ENCODE assay signal across 8 mouse cellular contexts in genomic region chr11:97536835-97537579, GRCm38 (mm10). TPM values are rescaled to one million over a fixed set of nuclear protein-coding genes. Genes with fewer than 3 reads are reported as not detected.
DNase-seq lines count a peak whose midpoint lies in the region; ATAC-seq and TF ChIP-seq lines count a peak whose summit lies in the region.

No protein-coding gene starts in this region.

- peak overlapping the region; percentile 35 for H3K4me3 ChIP-seq in testis, adult 2 months (ENCODE audit: control insufficient read depth, low read depth, low read length)
- peak overlapping the region; percentile 35 for H3K4me3 ChIP-seq in liver, embryonic 13.5 days (replicated peaks)

- H3K4me1 ChIP-seq in testis, adult 2 months (ENCODE audit: control insufficient read depth, insufficient read depth, low read length) = peaks cover 16% of the 10 kb centered on the region
- peaks cover 31% of the 10 kb centered on the region for H3K4me1 ChIP-seq in liver, embryonic 13.5 days (replicated peaks)

- H3K4me2 ChIP-seq in liver, embryonic 13.5 days = peak overlapping the region; percentile 53

- no peak overlapping the region for H3K9ac ChIP-seq in liver, embryonic 13.5 days

- no peak for TF ChIP-seq POLR2A in testis, adult 2 months (IDR thresholded peaks at IDR 0.05; ENCODE audit: control insufficient read depth, low read depth, low read length)

- intact Hi-C loops in heart, postnatal 10 days (cut with DNase I) = no loop called here

- no peak overlapping the region for H3K27ac ChIP-seq in testis, adult 2 months (ENCODE audit: control insufficient read depth, insufficient read depth, low read depth, low read length)
- H3K27ac ChIP-seq in liver, embryonic 13.5 days = no peak overlapping the region

- peak; percentile 40 for DNase-seq in adrenal gland, postnatal 10 days
- DNase-seq in adrenal gland, postnatal 4 days (ENCODE audit: low spot score in 2 of 2) = no peak
- DNase-seq in testis, postnatal 14 days (ENCODE audit: low spot score) = no peak
- DNase-seq in heart, postnatal 10 days = peak; percentile 19 to 21
- DNase-seq in liver, embryonic 13.5 days = no peak
- DNase-seq in gastrocnemius, adult 18-20 months (ENCODE audit: low spot score) = no peak
- DNase-seq in thymus, adult 18-20 months = no peak

- no peaks in the 10 kb centered on the region for H3K36me3 ChIP-seq in testis, adult 2 months (ENCODE audit: control insufficient read depth, insufficient read depth, low read length)
- H3K36me3 ChIP-seq in liver, embryonic 13.5 days = no peaks in the 10 kb centered on the region

- no peaks in the 10 kb centered on the region for H3K9me3 ChIP-seq in liver, embryonic 13.5 days (replicated peaks)

- TF ChIP-seq CTCF in testis, adult 2 months (IDR thresholded peaks at IDR 0.05; ENCODE audit: control insufficient read depth, insufficient read depth, insufficient replicate concordance, low read depth, low read length) = no peak

- no peak for ATAC-seq in liver, embryonic 13.5 days (ENCODE audit: low read depth)

- 3% methylated on average over 27 of the region's 36 CpGs for WGBS in liver, embryonic 13.5 days (ENCODE audit: insufficient replicate concordance)

- peaks cover 2% of the 10 kb centered on the region for H3K27me3 ChIP-seq in testis, adult 2 months (ENCODE audit: control insufficient read depth, insufficient read depth, low read length)
- peaks cover 94% of the 10 kb centered on the region for H3K27me3 ChIP-seq in liver, embryonic 13.5 days

RNA-seq across cellular contexts. Expression of gene 4933428G20Rik, which starts 36.9 kb away (rescaled TPM):
- under 1 TPM in 1 of 2 experiments, not detected in 1; 0.18 TPM for total RNA-seq in adrenal gland, postnatal 10 days (2021)
- under 1 TPM; 0.37 to 0.48 TPM for total RNA-seq in adrenal gland, postnatal 4 days (2021)
- polyA plus RNA-seq in testis, adult 2 months (2012; rRNA removed) = 24.3 and 28.7 TPM in 2 replicates
- total RNA-seq in heart, postnatal 10 days (2021) = not detected
- polyA plus RNA-seq in liver, embryonic 13.5 days (2015; fragmentation: Nextera tagmentation; extraction: Ambion mirVana) = 0.75 and 0.81 TPM in 2 replicates
- not detected for total RNA-seq in gastrocnemius, adult 18-20 months (2021)

RNA-seq across cellular contexts. Expression of gene Srcin1, which starts 39.0 kb away (rescaled TPM):
- 10 to 100 TPM in 1 of 2 experiments, 1 to 10 TPM in 1; 7.1 to 10.1 TPM for total RNA-seq in adrenal gland, postnatal 10 days (2021)
- 10 to 100 TPM; 12.0 to 14.3 TPM for total RNA-seq in adrenal gland, postnatal 4 days (2021)
- polyA plus RNA-seq in testis, adult 2 months (2012; rRNA removed) = 35.5 and 47.1 TPM in 2 replicates
- under 1 TPM; 0.19 to 0.20 TPM for total RNA-seq in heart, postnatal 10 days (2021)
- polyA plus RNA-seq in liver, embryonic 13.5 days (2015; fragmentation: Nextera tagmentation; extraction: Ambion mirVana) = 0.01 TPM in 1 of 2 replicates, not detected in the other
- 1 to 10 TPM; 1.3 to 1.9 TPM for total RNA-seq in gastrocnemius, adult 18-20 months (2021)

Comparison
In these comparisons a context has a peak if more than half of its experiments do, and no peak if none do; other contexts are left out.
1. DNase-seq: peak in adrenal gland, postnatal 10 days (single experiment) and heart, postnatal 10 days (2 of 2); none in adrenal gland, postnatal 4 days (0 of 2), testis, postnatal 14 days (single experiment), liver, embryonic 13.5 days (single experiment), gastrocnemius, adult 18-20 months (single experiment) and thymus, adult 18-20 months (0 of 2).